14 mouse cellular contexts compared by ENCODE assay signal in the genomic region with DNA sequence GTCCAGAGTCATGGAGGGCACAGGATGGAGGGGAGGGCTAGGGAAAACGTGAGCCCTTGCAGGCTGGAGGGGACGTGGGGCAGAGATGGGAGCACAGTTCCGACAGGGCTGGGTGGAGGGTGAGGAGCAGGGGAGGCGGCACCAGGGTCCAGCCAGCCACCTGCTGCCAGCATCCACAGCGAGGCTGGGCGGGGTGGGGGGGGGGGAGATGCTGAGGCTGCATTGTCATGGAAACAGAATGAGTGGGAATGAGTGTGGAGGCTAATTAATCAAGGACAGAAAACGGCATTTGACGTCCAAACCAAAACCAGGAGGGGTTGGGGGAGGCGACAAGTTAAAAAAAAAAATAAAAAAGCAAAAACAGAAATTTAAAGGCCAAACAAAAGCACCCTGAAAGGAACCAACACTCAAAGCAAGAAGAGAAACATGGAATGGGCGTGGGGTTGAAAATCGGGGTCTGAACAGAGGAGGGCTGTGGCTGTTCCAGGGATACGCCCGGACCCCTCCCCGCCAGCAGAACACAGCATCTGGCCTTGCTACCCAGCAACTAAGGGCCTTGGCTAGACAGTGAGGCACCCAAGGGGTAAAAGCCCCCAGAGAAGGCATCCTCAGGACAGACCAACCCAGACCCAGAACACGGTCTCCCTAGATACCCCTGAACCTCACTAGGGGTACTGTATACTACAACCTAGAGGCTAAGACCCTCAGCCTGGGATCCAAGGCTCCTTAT. TPM values are rescaled to one million over a fixed set of nuclear protein-coding genes. Genes with fewer than 3 reads are reported as not detected.
A peak's percentile ranks its signal among the peaks of the same experiment; 100 is the strongest.
DNase-seq lines count a peak whose midpoint lies in the region; ATAC-seq and TF ChIP-seq lines count a peak whose summit lies in the region.
"Had no signal": no experiment of that assay in that cellular context is flagged by ENCODE, and none has a peak within 500 bp of the region (broad histone marks: within the 10 kb centered on the region; RNA-seq: fewer than 3 reads in every experiment).

No protein-coding gene starts in this region.

- no peak for TF ChIP-seq CTCF in cortical plate, adult 2 months (IDR thresholded peaks at IDR 0.05; ENCODE audit: extremely low read depth, insufficient read depth, low read length)

- intact Hi-C loops in left cerebral cortex, postnatal 25 days (cut with DNase I) = no loop called here

- H3K4me3 ChIP-seq in cortical plate, adult 2 months (ENCODE audit: insufficient read depth, low read length) = no peak overlapping the region
- H3K4me3 ChIP-seq in forebrain, embryonic 12.5 days (replicated peaks) = no peak overlapping the region
- H3K4me3 ChIP-seq in hindbrain, embryonic 13.5 days = no peak overlapping the region
- no peak overlapping the region for H3K4me3 ChIP-seq in midbrain, embryonic 15.5 days
- H3K4me3 ChIP-seq: heart, embryonic 15.5 days; limb, embryonic 15.5 days had no signal

- H3K9ac ChIP-seq in forebrain, embryonic 12.5 days = peak overlapping the region; percentile 29; the same call in 1 of the 2 replicates
- H3K9ac ChIP-seq in hindbrain, embryonic 13.5 days = peak overlapping the region; percentile 55; the same call in 1 of the 2 replicates
- H3K9ac ChIP-seq in midbrain, embryonic 15.5 days = no peak overlapping the region
- H3K9ac ChIP-seq: heart, embryonic 15.5 days; limb, embryonic 15.5 days; liver, postnatal 0 days had no signal

- H3K4me1 ChIP-seq in cortical plate, adult 2 months (ENCODE audit: control insufficient read depth, insufficient read depth, low read length) = peaks cover 13% of the 10 kb centered on the region
- peaks cover 23% of the 10 kb centered on the region for H3K4me1 ChIP-seq in forebrain, embryonic 12.5 days
- peaks cover 40% of the 10 kb centered on the region for H3K4me1 ChIP-seq in hindbrain, embryonic 13.5 days (replicated peaks)
- peaks cover 11% of the 10 kb centered on the region for H3K4me1 ChIP-seq in midbrain, embryonic 15.5 days
- H3K4me1 ChIP-seq: limb, embryonic 15.5 days had no signal

- H3K9me3 ChIP-seq in forebrain, embryonic 12.5 days = peaks cover 4% of the 10 kb centered on the region; the same call in 1 of the 2 replicates
- no peaks in the 10 kb centered on the region for H3K9me3 ChIP-seq in hindbrain, embryonic 13.5 days
- no peaks in the 10 kb centered on the region for H3K9me3 ChIP-seq in midbrain, embryonic 15.5 days
- H3K9me3 ChIP-seq: limb, embryonic 15.5 days had no signal

- H3K27me3 ChIP-seq in forebrain, embryonic 12.5 days = no peaks in the 10 kb centered on the region
- no peaks in the 10 kb centered on the region for H3K27me3 ChIP-seq in hindbrain, embryonic 13.5 days
- H3K27me3 ChIP-seq in midbrain, embryonic 15.5 days (replicated peaks) = no peaks in the 10 kb centered on the region
- H3K27me3 ChIP-seq: heart, embryonic 15.5 days; limb, embryonic 15.5 days had no signal

- no peak for DNase-seq in right cerebral cortex, postnatal 36 days (ENCODE audit: low spot score in 2 of 2)
- DNase-seq in urinary bladder, postnatal 10 days (ENCODE audit: low spot score) = no peak
- no peak for DNase-seq in left cerebral cortex, postnatal 25 days (ENCODE audit: low spot score in 2 of 2)
- DNase-seq in kidney, postnatal 4 days = no peak
- DNase-seq: cerebellum, adult 11 months; liver, postnatal 0 days; lung, postnatal 36 days; thymus, postnatal 25 days had no signal

- peak; percentile 64 for ATAC-seq in forebrain, embryonic 12.5 days (ENCODE audit: low FRiP score)
- ATAC-seq in hindbrain, embryonic 13.5 days (ENCODE audit: low FRiP score) = peak; percentile 29; the same call in 1 of the 2 replicates
- peak; percentile 29; the same call in 1 of the 2 replicates for ATAC-seq in midbrain, embryonic 15.5 days (replicated peaks)
- ATAC-seq: liver, postnatal 0 days had no signal

- H3K36me3 ChIP-seq in forebrain, embryonic 12.5 days (replicated peaks) = peaks cover 91% of the 10 kb centered on the region
- H3K36me3 ChIP-seq in hindbrain, embryonic 13.5 days = peaks cover 80% of the 10 kb centered on the region
- peaks cover 39% of the 10 kb centered on the region for H3K36me3 ChIP-seq in midbrain, embryonic 15.5 days (replicated peaks)

- H3K4me2 ChIP-seq in forebrain, embryonic 12.5 days = peak overlapping the region; percentile 13; the same call in 1 of the 2 replicates
- H3K4me2 ChIP-seq in hindbrain, embryonic 13.5 days = peak overlapping the region; percentile 13; the same call in 1 of the 2 replicates
- no peak overlapping the region for H3K4me2 ChIP-seq in midbrain, embryonic 15.5 days
- H3K4me2 ChIP-seq: heart, embryonic 15.5 days; limb, embryonic 15.5 days had no signal

- peak overlapping the region; percentile 60; the same call in 1 of the 2 replicates for H3K27ac ChIP-seq in cortical plate, adult 2 months (ENCODE audit: insufficient read depth, low read length)
- H3K27ac ChIP-seq in forebrain, embryonic 12.5 days = peak overlapping the region; percentile 77
- peak overlapping the region; percentile 81 for H3K27ac ChIP-seq in hindbrain, embryonic 13.5 days
- H3K27ac ChIP-seq in midbrain, embryonic 15.5 days = peak overlapping the region; percentile 50
- H3K27ac ChIP-seq: heart, embryonic 15.5 days; limb, embryonic 15.5 days had no signal

- 45% methylated on average over 15 of the region's 15 CpGs for WGBS in forebrain, embryonic 12.5 days
- 29% methylated on average over 15 of the region's 15 CpGs for WGBS in hindbrain, embryonic 13.5 days
- 53% methylated on average over 15 of the region's 15 CpGs for WGBS in midbrain, embryonic 15.5 days

- no peak for TF ChIP-seq POLR2A in cortical plate, adult 2 months (IDR thresholded peaks at IDR 0.05; ENCODE audit: extremely low read depth, insufficient read depth, low read length)

RNA-seq across cellular contexts. Expression of gene Ptprs, which starts 36.4 kb away (rescaled TPM):
- polyA plus RNA-seq in cortical plate, adult 2 months (2012; rRNA removed) = 688 and 773 TPM in 2 replicates
- 330 and 331 TPM in 2 replicates for polyA plus RNA-seq in forebrain, embryonic 12.5 days (2016; fragmentation: Nextera tagmentation; extraction: Ambion mirVana)
- polyA plus RNA-seq in hindbrain, embryonic 13.5 days (2015; fragmentation: Nextera tagmentation; extraction: Ambion mirVana) = 273 TPM in 2 replicates
- polyA plus RNA-seq in midbrain, embryonic 15.5 days (2015; fragmentation: Nextera tagmentation; extraction: Ambion mirVana) = 339 and 349 TPM in 2 replicates
- total RNA-seq in left cerebral cortex, postnatal 25 days (2021) = 100 to 1,000 TPM; 621 to 622 TPM
